Mouse (Mus musculus) cerebellum, adult 18-20 months (tissue): ENCODE measurements around the gene Atxn2.
A peak's percentile ranks its signal among the peaks of the same experiment; 100 is the strongest.

Experiments used
- DNase-seq, 2 experiments: peaks; one replicate each; pipeline ENCODE4 v3.0.0; 2021

The Atxn2 gene

GRCm38 (mm10) chr5:121766038-121766773 is 55.1 kb downstream of the Atxn2 start:
- DNase-seq, result no peak

- no peak for DNase-seq
Measured at GRCm38 (mm10) chr5:121767564-121767963, 56.4 kb downstream of the Atxn2 start.

- no peak for DNase-seq
Measured at GRCm38 (mm10) chr5:121769827-121770226, 58.7 kb downstream of the Atxn2 start.

- no peak for DNase-seq
Measured at GRCm38 (mm10) chr5:121771611-121772010, 60.5 kb downstream of the Atxn2 start.

GRCm38 (mm10) chr5:121778485-121779119 is 67.5 kb downstream of the Atxn2 start:
- DNase-seq, result no peak

- DNase-seq, result no peak
Measured at GRCm38 (mm10) chr5:121780180-121780579, 69.0 kb downstream of the Atxn2 start.

- no peak for DNase-seq
Measured at GRCm38 (mm10) chr5:121782467-121782866, 71.3 kb downstream of the Atxn2 start.

GRCm38 (mm10) chr5:121783862-121784500 is 72.8 kb downstream of the Atxn2 start:
- peak in 1 of 2 experiments; percentile 29 for DNase-seq

GRCm38 (mm10) chr5:121791026-121791425 is 79.9 kb downstream of the Atxn2 start:
- DNase-seq, result no peak

GRCm38 (mm10) chr5:121795800-121796199 is 84.7 kb downstream of the Atxn2 start:
- no peak for DNase-seq

- DNase-seq, result no peak
Measured at GRCm38 (mm10) chr5:121798447-121798846, 87.3 kb downstream of the Atxn2 start.

GRCm38 (mm10) chr5:121807186-121807585 is 96.0 kb downstream of the Atxn2 start:
- peak in 1 of 2 experiments; percentile 22 for DNase-seq

- DNase-seq, result no peak
Measured at GRCm38 (mm10) chr5:121808202-121808601, 97.1 kb downstream of the Atxn2 start.

GRCm38 (mm10) chr5:121809667-121810224 is 98.6 kb downstream of the Atxn2 start:
- peak in 1 of 2 experiments; percentile 62 for DNase-seq

GRCm38 (mm10) chr5:121810331-121811151 is 99.4 kb downstream of the Atxn2 start:
- peak in 1 of 2 experiments; percentile 26 for DNase-seq

GRCm38 (mm10) chr5:121811485-121811931 is 100.4 kb downstream of the Atxn2 start:
- peak; percentile 57 to 62 for DNase-seq

- no peak for DNase-seq
Measured at GRCm38 (mm10) chr5:121812526-121813243, 101.5 kb downstream of the Atxn2 start.

GRCm38 (mm10) chr5:121813744-121814143 is 102.6 kb downstream of the Atxn2 start:
- no peak for DNase-seq

GRCm38 (mm10) chr5:121815067-121815466 is 103.9 kb downstream of the Atxn2 start:
- peak; percentile 79 to 82 for DNase-seq

GRCm38 (mm10) chr5:121815867-121816380 is 104.8 kb downstream of the Atxn2 start:
- peak; percentile 12 to 29 for DNase-seq

GRCm38 (mm10) chr5:121816611-121817010 is 105.5 kb downstream of the Atxn2 start:
- no peak for DNase-seq
